Mouse (Mus musculus): ENCODE results near the gene Ing4. TPM values are rescaled to one million over a fixed set of nuclear protein-coding genes. Genes with fewer than 3 reads are reported as not detected.

The Ing4 gene
- polyA plus RNA-seq, 1 experiment from 2014 or later: 76.1 TPM

Small RNAs within 50 kb of the gene (microRNA-seq; reads per million reads assigned to microRNA genes)
- not detected for gene Mir7045

Other genes starting within 250 kb of the Ing4 start
- 4.0 and 5.7 TPM in 2 replicates for gene Spsb2, start 231.1 kb upstream of the Ing4 start, polyA plus RNA-seq (2014; fragmentation: Nextera tagmentation; extraction: Ambion mirVana)
- 1,486 and 1,545 TPM in 2 replicates for gene Tpi1, start 225.5 kb upstream of the Ing4 start, polyA plus RNA-seq (2014; fragmentation: Nextera tagmentation; extraction: Ambion mirVana)
- gene Usp5, start 210.3 kb upstream of the Ing4 start, polyA plus RNA-seq (2014; fragmentation: Nextera tagmentation; extraction: Ambion mirVana): 78.9 and 85.9 TPM in 2 replicates
- gene Cdca3, start 210.2 kb upstream of the Ing4 start, polyA plus RNA-seq (2014; fragmentation: Nextera tagmentation; extraction: Ambion mirVana): 126 and 139 TPM in 2 replicates
- gene Gnb3, start 199.5 kb upstream of the Ing4 start, polyA plus RNA-seq (2014; fragmentation: Nextera tagmentation; extraction: Ambion mirVana): 6.7 and 7.5 TPM in 2 replicates
- 18.7 and 20.5 TPM in 2 replicates for gene P3h3, start 182.0 kb upstream of the Ing4 start, polyA plus RNA-seq (2014; fragmentation: Nextera tagmentation; extraction: Ambion mirVana)
- gene Gpr162, start 175.8 kb upstream of the Ing4 start, polyA plus RNA-seq (2014; fragmentation: Nextera tagmentation; extraction: Ambion mirVana): 0.71 and 0.86 TPM in 2 replicates
- gene Cd4, start 151.5 kb upstream of the Ing4 start, polyA plus RNA-seq (2014; fragmentation: Nextera tagmentation; extraction: Ambion mirVana): 0.16 TPM in 1 of 2 replicates, not detected in the other
- 1.00 and 1.1 TPM in 2 replicates for gene Lag3, start 128.1 kb upstream of the Ing4 start, polyA plus RNA-seq (2014; fragmentation: Nextera tagmentation; extraction: Ambion mirVana)
- 238 and 251 TPM in 2 replicates for gene Ptms, start 119.7 kb upstream of the Ing4 start, polyA plus RNA-seq (2014; fragmentation: Nextera tagmentation; extraction: Ambion mirVana)
- gene Mlf2, start 108.4 kb upstream of the Ing4 start, polyA plus RNA-seq (2014; fragmentation: Nextera tagmentation; extraction: Ambion mirVana): 364 and 365 TPM in 2 replicates
- 128 and 135 TPM in 2 replicates for gene Cops7a, start 74.2 kb upstream of the Ing4 start, polyA plus RNA-seq (2014; fragmentation: Nextera tagmentation; extraction: Ambion mirVana)
- 0.28 and 0.55 TPM in 2 replicates for gene Pianp, start 43.1 kb upstream of the Ing4 start, polyA plus RNA-seq (2014; fragmentation: Nextera tagmentation; extraction: Ambion mirVana)
- gene Zfp384, start 30.6 kb upstream of the Ing4 start, polyA plus RNA-seq (2014; fragmentation: Nextera tagmentation; extraction: Ambion mirVana): 6.6 and 7.2 TPM in 2 replicates
- gene Acrbp, start 9.9 kb downstream of the Ing4 start, polyA plus RNA-seq (2014; fragmentation: Nextera tagmentation; extraction: Ambion mirVana): 5.4 and 6.5 TPM in 2 replicates
- gene Lpar5, start 28.2 kb downstream of the Ing4 start, polyA plus RNA-seq (2014; fragmentation: Nextera tagmentation; extraction: Ambion mirVana): 0.36 TPM in 1 of 2 replicates, not detected in the other
- 58.6 and 67.4 TPM in 2 replicates for gene Chd4, start 56.2 kb downstream of the Ing4 start, polyA plus RNA-seq (2014; fragmentation: Nextera tagmentation; extraction: Ambion mirVana)
- 35.3 and 36.6 TPM in 2 replicates for gene Nop2, start 92.1 kb downstream of the Ing4 start, polyA plus RNA-seq (2014; fragmentation: Nextera tagmentation; extraction: Ambion mirVana)
- gene Iffo1, start 105.5 kb downstream of the Ing4 start, polyA plus RNA-seq (2014; fragmentation: Nextera tagmentation; extraction: Ambion mirVana): 8.7 and 9.7 TPM in 2 replicates
- 4,765 and 5,242 TPM in 2 replicates for gene Gapdh, start 126.7 kb downstream of the Ing4 start, polyA plus RNA-seq (2014; fragmentation: Nextera tagmentation; extraction: Ambion mirVana)
- 66.0 and 67.5 TPM in 2 replicates for gene Ncapd2, start 151.9 kb downstream of the Ing4 start, polyA plus RNA-seq (2014; fragmentation: Nextera tagmentation; extraction: Ambion mirVana)
- 261 and 264 TPM in 2 replicates for gene Mrpl51, start 152.0 kb downstream of the Ing4 start, polyA plus RNA-seq (2014; fragmentation: Nextera tagmentation; extraction: Ambion mirVana)
- 2.6 and 2.7 TPM in 2 replicates for gene Vamp1, start 175.8 kb downstream of the Ing4 start, polyA plus RNA-seq (2014; fragmentation: Nextera tagmentation; extraction: Ambion mirVana)
- gene Tapbpl, start 192.1 kb downstream of the Ing4 start, polyA plus RNA-seq (2014; fragmentation: Nextera tagmentation; extraction: Ambion mirVana): 4.0 and 4.4 TPM in 2 replicates
- gene Cd27, start 197.2 kb downstream of the Ing4 start, polyA plus RNA-seq (2014; fragmentation: Nextera tagmentation; extraction: Ambion mirVana): 2.5 and 3.2 TPM in 2 replicates
- not detected in 2 replicates for gene Tuba3a, start 246.3 kb downstream of the Ing4 start, polyA plus RNA-seq (2014; fragmentation: Nextera tagmentation; extraction: Ambion mirVana)